Mouse (Mus musculus): Measurements from ENCODE around the gene Eif4e. TPM values are rescaled to one million over a fixed set of nuclear protein-coding genes. Genes with fewer than 3 reads are reported as not detected.

The Eif4e gene
- polyA plus RNA-seq, 1 experiment from 2014 or later: 468 TPM

GRCm38 (mm10) chr3:138587137-138587536, 61.2 kb downstream of the Eif4e start:
- WGBS: 86% methylated on average over 4 of the region's 4 CpGs

GRCm38 (mm10) chr3:138588001-138588400, 62.0 kb downstream of the Eif4e start:
- no peak overlapping the region for H3K9ac ChIP-seq (ENCODE audit: low read length)
- 83% methylated on average over 9 of the region's 9 CpGs for WGBS
- no peak overlapping the region for H3K4me2 ChIP-seq (ENCODE audit: low read depth)
- no peak overlapping the region for H3K4me3 ChIP-seq (ENCODE audit: low read depth, low read length)
- no peak for ATAC-seq (ENCODE audit: insufficient read depth, low FRiP score, low TSS enrichment)
- H3K36me3 ChIP-seq (ENCODE audit: control insufficient read depth, insufficient read depth, low read length): no peaks in the 10 kb centered on the region
- H3K27ac ChIP-seq (ENCODE audit: low read depth, low read length): no peak overlapping the region
- H3K27me3 ChIP-seq (ENCODE audit: control insufficient read depth, insufficient read depth, low read length): no peaks in the 10 kb centered on the region
- H3K4me1 ChIP-seq (ENCODE audit: control insufficient read depth, insufficient read depth, low read length): no peaks in the 10 kb centered on the region
- H3K9me3 ChIP-seq (ENCODE audit: control insufficient read depth, low read length): peaks cover 3% of the 10 kb centered on the region; the same call in 1 of the 2 replicates
- no peak for DNase-seq (ENCODE audit: low spot score)

More at GRCm38 (mm10) chr3:138587137-138587536, 61.2 kb downstream of the Eif4e start:
- Histone ChIP-seq H3K4me1 (ENCODE audit: control insufficient read depth, insufficient read depth, low read length) (no peaks in the 10 kb centered on the region), H3K9ac (ENCODE audit: low read length) (no peak overlapping the region), H3K36me3 (ENCODE audit: control insufficient read depth, insufficient read depth, low read length) (no peaks in the 10 kb centered on the region), H3K4me2 (ENCODE audit: low read depth) (no peak overlapping the region), H3K27ac (ENCODE audit: low read depth, low read length) (no peak overlapping the region), H3K27me3 (ENCODE audit: control insufficient read depth, insufficient read depth, low read length) (no peaks in the 10 kb centered on the region), H3K4me3 (ENCODE audit: low read depth, low read length) (no peak overlapping the region), H3K9me3 (ENCODE audit: control insufficient read depth, low read length) (peaks cover 3% of the 10 kb centered on the region; the same call in 1 of the 2 replicates)
- ATAC-seq (ENCODE audit: insufficient read depth, low FRiP score, low TSS enrichment) (no peak), DNase-seq (ENCODE audit: low spot score) (no peak)

GRCm38 (mm10) chr3:138591002-138591401, 65.0 kb downstream of the Eif4e start:
- no peak overlapping the region for H3K27ac ChIP-seq (ENCODE audit: low read depth, low read length)
- no peaks in the 10 kb centered on the region for H3K9me3 ChIP-seq (ENCODE audit: control insufficient read depth, low read length)
- no peak overlapping the region for H3K4me2 ChIP-seq (ENCODE audit: low read depth)
- ATAC-seq (ENCODE audit: insufficient read depth, low FRiP score, low TSS enrichment) (no peak), DNase-seq (ENCODE audit: low spot score) (no peak)
- H3K27me3 ChIP-seq (ENCODE audit: control insufficient read depth, insufficient read depth, low read length): no peaks in the 10 kb centered on the region
- H3K4me1 ChIP-seq (ENCODE audit: control insufficient read depth, insufficient read depth, low read length): no peaks in the 10 kb centered on the region
- H3K4me3 ChIP-seq (ENCODE audit: low read depth, low read length): no peak overlapping the region
- no peak overlapping the region for H3K9ac ChIP-seq (ENCODE audit: low read length)
- H3K36me3 ChIP-seq (ENCODE audit: control insufficient read depth, insufficient read depth, low read length): no peaks in the 10 kb centered on the region
- 88% methylated on average over 4 of the region's 4 CpGs for WGBS

DNA sequence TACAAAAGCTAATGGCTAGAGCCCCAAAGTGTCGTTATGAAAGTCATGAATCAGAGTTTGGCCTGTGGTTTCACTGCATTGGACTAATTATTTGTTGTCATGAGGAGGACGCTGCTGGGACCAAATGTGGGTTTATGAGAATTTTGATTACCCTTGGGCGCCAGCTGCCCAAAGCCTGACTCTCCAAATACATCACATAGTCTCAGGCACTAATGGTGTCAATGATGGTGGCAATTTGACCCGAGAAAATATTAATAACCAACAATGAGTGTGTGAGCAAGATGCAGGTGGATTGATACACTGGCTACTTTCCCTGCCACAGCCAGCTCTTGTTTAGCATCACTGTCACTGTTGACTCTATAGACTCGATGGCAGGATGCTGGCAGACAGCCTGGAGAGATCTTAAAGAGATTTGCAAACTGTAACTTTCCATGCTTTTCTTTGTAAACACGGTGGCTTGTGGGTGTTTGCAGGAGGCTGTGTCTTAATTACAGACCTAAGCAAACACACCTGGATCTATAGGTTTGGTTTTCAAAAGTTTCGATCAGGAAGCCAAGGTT, 65.9 kb downstream of the Eif4e start:
- DNase-seq (ENCODE audit: low spot score) (no peak), ATAC-seq (ENCODE audit: insufficient read depth, low FRiP score, low TSS enrichment) (no peak)
- no peaks in the 10 kb centered on the region for H3K9me3 ChIP-seq (ENCODE audit: control insufficient read depth, low read length)
- 80% methylated on average over 7 of the region's 7 CpGs for WGBS
- no peaks in the 10 kb centered on the region for H3K27me3 ChIP-seq (ENCODE audit: control insufficient read depth, insufficient read depth, low read length)
- no peak overlapping the region for H3K27ac ChIP-seq (ENCODE audit: low read depth, low read length)
- no peak overlapping the region for H3K4me3 ChIP-seq (ENCODE audit: low read depth, low read length)
- no peaks in the 10 kb centered on the region for H3K4me1 ChIP-seq (ENCODE audit: control insufficient read depth, insufficient read depth, low read length)
- no peak overlapping the region for H3K9ac ChIP-seq (ENCODE audit: low read length)
- H3K36me3 ChIP-seq (ENCODE audit: control insufficient read depth, insufficient read depth, low read length): no peaks in the 10 kb centered on the region
- H3K4me2 ChIP-seq (ENCODE audit: low read depth): no peak overlapping the region

DNA sequence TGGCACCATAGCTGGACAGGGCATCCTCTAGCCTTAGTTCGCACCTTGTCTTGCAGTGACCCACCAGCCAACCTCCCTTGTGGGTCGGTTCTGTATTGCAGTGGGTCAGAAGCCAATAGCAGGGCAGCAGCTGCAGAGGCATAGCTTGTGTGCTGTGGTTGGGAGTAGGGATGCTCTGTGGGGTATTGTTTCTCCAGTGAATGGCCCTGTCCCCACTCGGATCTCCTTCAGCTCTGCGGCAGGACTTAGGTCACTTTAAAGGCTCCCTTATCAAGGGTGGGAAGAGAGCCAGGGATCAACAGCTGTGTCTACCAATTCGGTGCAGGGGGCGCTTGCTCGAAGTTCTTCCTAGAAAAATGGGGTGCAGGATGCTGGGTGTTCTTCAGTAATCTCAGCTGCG, 67.2 kb downstream of the Eif4e start:
- H3K4me3 ChIP-seq (ENCODE audit: low read depth, low read length): no peak overlapping the region
- H3K36me3 ChIP-seq (ENCODE audit: control insufficient read depth, insufficient read depth, low read length): no peaks in the 10 kb centered on the region
- 91% methylated on average over 8 of the region's 8 CpGs for WGBS
- no peak overlapping the region for H3K4me2 ChIP-seq (ENCODE audit: low read depth)
- no peak overlapping the region for H3K9ac ChIP-seq (ENCODE audit: low read length)
- no peak for DNase-seq (ENCODE audit: low spot score)
- H3K27me3 ChIP-seq (ENCODE audit: control insufficient read depth, insufficient read depth, low read length): no peaks in the 10 kb centered on the region
- ATAC-seq (ENCODE audit: insufficient read depth, low FRiP score, low TSS enrichment): no peak
- H3K9me3 ChIP-seq (ENCODE audit: control insufficient read depth, low read length): no peaks in the 10 kb centered on the region
- H3K27ac ChIP-seq (ENCODE audit: low read depth, low read length): no peak overlapping the region
- H3K4me1 ChIP-seq (ENCODE audit: control insufficient read depth, insufficient read depth, low read length): no peaks in the 10 kb centered on the region

- H3K27me3 ChIP-seq (ENCODE audit: control insufficient read depth, insufficient read depth, low read length): no peaks in the 10 kb centered on the region
- 86% methylated on average over 7 of the region's 7 CpGs for WGBS
- H3K9ac ChIP-seq (ENCODE audit: low read length): no peak overlapping the region
- ATAC-seq (ENCODE audit: insufficient read depth, low FRiP score, low TSS enrichment) (no peak), DNase-seq (ENCODE audit: low spot score) (no peak)
- H3K36me3 ChIP-seq (ENCODE audit: control insufficient read depth, insufficient read depth, low read length): no peaks in the 10 kb centered on the region
- no peak overlapping the region for H3K4me3 ChIP-seq (ENCODE audit: low read depth, low read length)
- H3K9me3 ChIP-seq (ENCODE audit: control insufficient read depth, low read length): no peaks in the 10 kb centered on the region
- no peaks in the 10 kb centered on the region for H3K4me1 ChIP-seq (ENCODE audit: control insufficient read depth, insufficient read depth, low read length)
- no peak overlapping the region for H3K27ac ChIP-seq (ENCODE audit: low read depth, low read length)
- no peak overlapping the region for H3K4me2 ChIP-seq (ENCODE audit: low read depth)
These were observed 67.9 kb downstream of the Eif4e start for GRCm38 (mm10) chr3:138593911-138594310.

GRCm38 (mm10) chr3:138601076-138601475, 75.1 kb downstream of the Eif4e start:
- no peak overlapping the region for H3K9ac ChIP-seq (ENCODE audit: low read length)
- H3K4me3 ChIP-seq (ENCODE audit: low read depth, low read length): no peak overlapping the region
- H3K27me3 ChIP-seq (ENCODE audit: control insufficient read depth, insufficient read depth, low read length): no peaks in the 10 kb centered on the region
- WGBS: 65% methylated on average over 4 of the region's 4 CpGs
- no peaks in the 10 kb centered on the region for H3K36me3 ChIP-seq (ENCODE audit: control insufficient read depth, insufficient read depth, low read length)
- DNase-seq (ENCODE audit: low spot score): no peak
- H3K4me1 ChIP-seq (ENCODE audit: control insufficient read depth, insufficient read depth, low read length): no peaks in the 10 kb centered on the region
- ATAC-seq (ENCODE audit: insufficient read depth, low FRiP score, low TSS enrichment): no peak
- H3K9me3 ChIP-seq (ENCODE audit: control insufficient read depth, low read length): no peaks in the 10 kb centered on the region
- H3K27ac ChIP-seq (ENCODE audit: low read depth, low read length): no peak overlapping the region
- no peak overlapping the region for H3K4me2 ChIP-seq (ENCODE audit: low read depth)

- Histone ChIP-seq H3K9ac (ENCODE audit: low read length) (no peak overlapping the region), H3K4me1 (ENCODE audit: control insufficient read depth, insufficient read depth, low read length) (no peaks in the 10 kb centered on the region), H3K27ac (ENCODE audit: low read depth, low read length) (no peak overlapping the region), H3K27me3 (ENCODE audit: control insufficient read depth, insufficient read depth, low read length) (no peaks in the 10 kb centered on the region), H3K36me3 (ENCODE audit: control insufficient read depth, insufficient read depth, low read length) (no peaks in the 10 kb centered on the region), H3K4me3 (ENCODE audit: low read depth, low read length) (no peak overlapping the region), H3K9me3 (ENCODE audit: control insufficient read depth, low read length) (no peaks in the 10 kb centered on the region), H3K4me2 (ENCODE audit: low read depth) (no peak overlapping the region)
- no peak for DNase-seq (ENCODE audit: low spot score)
- WGBS: 81% methylated on average over 8 of the region's 8 CpGs
- ATAC-seq (ENCODE audit: insufficient read depth, low FRiP score, low TSS enrichment): no peak
These were observed 79.2 kb downstream of the Eif4e start for GRCm38 (mm10) chr3:138605132-138605531.

- ATAC-seq (ENCODE audit: insufficient read depth, low FRiP score, low TSS enrichment) (no peak), DNase-seq (ENCODE audit: low spot score) (no peak)
- WGBS: 80% methylated on average over 5 of the region's 5 CpGs
- Histone ChIP-seq H3K27ac (ENCODE audit: low read depth, low read length) (no peak overlapping the region), H3K4me3 (ENCODE audit: low read depth, low read length) (no peak overlapping the region), H3K4me2 (ENCODE audit: low read depth) (no peak overlapping the region), H3K9ac (ENCODE audit: low read length) (no peak overlapping the region), H3K9me3 (ENCODE audit: control insufficient read depth, low read length) (no peaks in the 10 kb centered on the region), H3K27me3 (ENCODE audit: control insufficient read depth, insufficient read depth, low read length) (no peaks in the 10 kb centered on the region), H3K4me1 (ENCODE audit: control insufficient read depth, insufficient read depth, low read length) (no peaks in the 10 kb centered on the region), H3K36me3 (ENCODE audit: control insufficient read depth, insufficient read depth, low read length) (no peaks in the 10 kb centered on the region)
These were observed 82.7 kb downstream of the Eif4e start for GRCm38 (mm10) chr3:138608665-138609064.

All from neural tube, embryonic 11.5 days (tissue).